Mouse (Mus musculus): ENCODE data around the gene Hoxb6. TPM values are rescaled to one million over a fixed set of nuclear protein-coding genes. Genes with fewer than 3 reads are reported as not detected.

Gene Hoxb6
- total RNA-seq, 2 experiments from 2014 or later, result not detected

DNA sequence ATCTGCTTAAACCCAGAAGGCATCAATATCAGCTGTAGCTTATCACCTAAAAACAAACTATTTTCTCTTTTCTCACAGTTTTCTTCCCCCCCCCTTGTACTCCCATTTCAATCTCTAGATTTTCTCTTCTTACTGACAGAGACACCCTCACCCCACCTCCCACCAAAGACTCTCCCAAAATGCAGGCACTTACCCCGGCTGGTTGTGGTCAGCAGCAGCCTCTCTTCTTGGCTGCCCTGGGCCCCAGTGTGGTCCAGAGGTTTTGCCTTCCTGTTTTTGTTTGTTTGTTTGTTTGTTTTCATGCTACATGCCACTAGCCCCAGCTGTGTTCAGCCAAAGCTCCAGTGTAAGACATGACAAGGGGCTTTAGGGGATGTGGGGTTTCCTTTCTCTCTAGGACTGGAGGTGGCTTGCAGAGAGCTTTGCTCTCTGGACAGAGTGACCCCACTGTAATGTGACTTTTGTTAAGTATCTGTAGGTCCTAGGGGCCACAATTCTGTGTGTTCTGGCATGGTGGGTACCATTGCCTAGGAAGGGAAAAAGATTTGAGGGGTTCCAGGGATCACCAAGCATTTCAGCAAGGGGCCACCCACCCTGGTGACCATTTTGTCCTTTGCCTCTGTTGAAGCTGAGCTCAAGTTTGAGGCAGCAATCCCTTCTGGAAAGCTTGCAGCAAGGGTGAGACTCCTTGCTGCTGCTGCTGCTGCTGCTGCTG, 24.1 kb upstream of the Hoxb6 start:
- no peak for DNase-seq (ENCODE audit: low spot score in 2 of 2)

DNA sequence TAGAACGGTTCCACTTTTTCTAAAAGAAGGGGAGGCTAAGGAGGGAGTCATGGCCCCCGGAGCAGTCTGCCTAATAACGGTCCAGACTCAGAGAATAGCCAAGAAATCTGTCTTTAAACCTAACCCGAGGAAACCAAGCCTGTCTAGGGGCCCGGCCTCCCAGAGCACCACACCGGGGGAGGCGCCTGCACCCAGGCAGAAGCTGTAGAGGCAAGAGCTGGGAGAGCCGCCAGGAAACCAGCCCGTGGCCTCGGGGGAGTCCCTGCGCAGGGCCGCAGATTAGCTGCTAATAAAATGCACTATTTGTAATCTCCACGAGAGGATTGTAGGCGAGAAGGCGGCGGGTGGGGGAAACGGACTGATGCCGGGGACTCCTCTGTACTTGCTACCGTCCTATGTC, 22.4 kb upstream of the Hoxb6 start:
- no peak for DNase-seq (ENCODE audit: low spot score in 2 of 2)

DNA sequence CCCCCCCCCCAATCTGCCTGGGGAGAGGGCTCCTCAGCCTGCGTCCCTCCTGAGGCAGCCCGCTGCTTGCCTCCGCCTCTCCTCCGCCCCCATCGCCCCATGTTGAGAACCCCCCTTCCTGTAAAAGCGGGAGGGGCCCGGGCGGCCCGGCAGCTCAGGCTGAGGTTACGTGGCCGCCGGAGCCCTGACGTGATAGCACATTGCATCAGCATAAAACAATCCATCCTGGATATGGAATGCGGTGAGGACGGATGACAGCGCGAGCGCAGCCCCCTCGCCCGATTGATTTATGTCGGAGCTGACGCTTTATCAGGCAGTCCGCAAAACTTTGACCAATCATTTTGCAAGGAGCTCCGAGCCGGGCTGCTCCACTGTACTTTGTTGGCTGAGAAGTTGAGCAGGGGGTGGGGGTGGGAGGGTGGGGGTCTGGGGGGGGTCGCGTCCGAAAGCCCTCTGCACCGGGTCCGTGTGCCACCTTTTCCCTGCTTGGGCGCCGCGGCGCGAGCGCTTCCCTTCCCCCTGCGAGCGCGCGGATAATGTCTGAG, 21.2 kb upstream of the Hoxb6 start, which contains the start of gene Hoxb9:
Gene Hoxb9, plus strand, starts transcription at position 462 of the 545 bp plus-strand sequence.
- DNase-seq (ENCODE audit: low spot score in 2 of 2), result no peak

DNA sequence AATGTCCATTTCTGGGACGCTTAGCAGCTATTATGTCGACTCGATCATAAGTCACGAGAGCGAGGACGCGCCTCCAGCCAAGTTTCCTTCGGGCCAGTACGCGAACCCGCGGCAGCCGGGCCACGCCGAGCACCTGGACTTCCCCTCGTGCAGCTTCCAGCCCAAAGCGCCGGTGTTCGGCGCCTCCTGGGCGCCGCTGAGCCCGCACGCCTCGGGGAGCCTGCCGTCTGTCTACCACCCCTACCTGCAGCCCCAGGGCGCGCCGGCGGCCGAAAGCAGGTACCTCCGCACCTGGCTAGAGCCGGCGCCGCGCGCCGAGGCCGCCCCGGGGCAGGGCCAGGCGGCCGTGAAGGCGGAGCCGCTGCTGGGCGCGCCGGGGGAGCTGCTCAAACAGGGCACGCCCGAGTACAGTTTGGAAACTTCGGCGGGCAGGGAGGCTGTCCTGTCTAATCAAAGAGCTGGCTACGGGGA, 20.7 kb upstream of the Hoxb6 start:
- no peak for DNase-seq (ENCODE audit: low spot score in 2 of 2)

DNA sequence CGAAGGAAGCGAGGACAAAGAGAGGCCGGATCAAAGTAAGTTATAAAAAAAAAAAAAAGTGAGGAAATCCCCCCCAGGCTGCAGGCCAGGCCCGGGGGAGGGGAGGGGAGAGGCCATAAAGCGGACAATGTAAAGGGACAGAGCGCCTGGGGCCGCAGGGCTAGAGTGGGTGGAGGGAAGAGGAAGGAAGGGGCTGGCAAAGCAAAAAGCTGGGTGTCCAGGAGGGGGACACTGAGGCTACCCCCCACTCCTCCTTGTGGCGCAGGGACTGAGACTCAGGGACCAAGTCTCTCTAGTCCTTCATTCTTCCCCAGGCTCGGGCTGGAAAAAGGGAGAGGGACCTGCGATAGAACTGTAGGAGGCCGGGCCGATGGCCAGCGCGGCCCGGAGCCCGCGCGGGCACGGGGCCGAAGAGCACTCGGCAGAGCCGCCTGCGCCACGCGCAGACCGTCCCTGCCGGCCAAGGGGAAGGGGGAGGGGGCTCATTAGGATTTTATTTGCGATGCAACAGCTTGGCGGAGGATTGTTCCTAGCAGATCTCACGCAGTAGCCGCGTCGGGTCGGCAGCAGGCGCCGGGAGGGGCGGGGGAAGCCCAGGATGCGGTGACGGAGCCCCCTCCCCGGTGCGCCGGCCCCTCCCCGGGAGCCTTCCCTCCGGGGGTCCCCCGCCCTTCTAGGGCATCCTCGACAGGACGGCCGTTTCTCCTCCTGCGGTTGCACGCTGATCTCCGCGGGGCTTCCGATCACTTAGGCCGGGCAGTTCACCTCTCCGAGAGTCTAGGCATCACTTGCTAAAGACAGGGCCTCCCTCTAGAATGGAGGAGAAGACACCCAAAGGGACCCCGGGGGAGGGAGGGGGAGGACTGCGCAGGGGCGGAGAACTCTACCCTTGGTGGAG, 20.0 kb upstream of the Hoxb6 start:
- no peak for DNase-seq (ENCODE audit: low spot score in 2 of 2)

DNA sequence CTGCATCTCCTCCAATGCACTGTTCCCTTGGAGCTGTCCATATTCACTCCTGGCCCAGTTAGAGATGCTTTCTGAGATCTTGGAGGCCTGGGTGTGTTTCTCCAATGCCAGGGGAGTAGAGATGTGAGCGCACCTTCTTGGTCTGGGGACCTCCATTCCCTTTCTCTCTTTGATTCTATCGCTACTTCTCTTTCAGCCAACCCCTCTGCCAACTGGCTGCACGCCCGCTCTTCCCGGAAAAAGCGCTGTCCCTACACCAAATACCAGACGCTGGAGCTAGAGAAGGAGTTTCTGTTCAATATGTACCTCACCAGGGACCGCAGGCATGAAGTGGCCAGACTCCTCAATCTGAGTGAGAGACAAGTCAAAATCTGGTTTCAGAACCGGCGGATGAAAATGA, 17.8 kb upstream of the Hoxb6 start:
- DNase-seq (ENCODE audit: low spot score in 2 of 2), result no peak

DNA sequence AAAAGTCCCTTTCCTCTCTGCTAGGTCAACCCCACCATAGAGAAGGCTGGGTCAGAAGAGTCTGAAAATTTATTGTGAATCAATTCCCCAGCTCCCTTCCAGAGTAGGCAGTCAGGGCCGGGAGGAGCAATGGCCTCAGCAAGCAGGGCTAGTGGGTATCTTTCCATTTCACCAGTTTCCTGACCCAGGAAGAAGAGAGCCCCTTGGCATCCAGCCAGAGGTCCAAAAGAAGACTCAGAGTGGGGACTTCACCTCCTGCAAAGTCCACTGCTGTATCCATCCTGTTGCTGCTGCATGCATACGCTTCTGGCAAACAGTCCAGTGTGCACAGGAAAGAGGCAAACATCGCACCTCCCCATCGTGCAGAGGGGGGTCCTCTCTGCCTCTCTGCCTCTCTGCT, 16.4 kb upstream of the Hoxb6 start:
- DNase-seq (ENCODE audit: low spot score in 2 of 2), result no peak

DNA sequence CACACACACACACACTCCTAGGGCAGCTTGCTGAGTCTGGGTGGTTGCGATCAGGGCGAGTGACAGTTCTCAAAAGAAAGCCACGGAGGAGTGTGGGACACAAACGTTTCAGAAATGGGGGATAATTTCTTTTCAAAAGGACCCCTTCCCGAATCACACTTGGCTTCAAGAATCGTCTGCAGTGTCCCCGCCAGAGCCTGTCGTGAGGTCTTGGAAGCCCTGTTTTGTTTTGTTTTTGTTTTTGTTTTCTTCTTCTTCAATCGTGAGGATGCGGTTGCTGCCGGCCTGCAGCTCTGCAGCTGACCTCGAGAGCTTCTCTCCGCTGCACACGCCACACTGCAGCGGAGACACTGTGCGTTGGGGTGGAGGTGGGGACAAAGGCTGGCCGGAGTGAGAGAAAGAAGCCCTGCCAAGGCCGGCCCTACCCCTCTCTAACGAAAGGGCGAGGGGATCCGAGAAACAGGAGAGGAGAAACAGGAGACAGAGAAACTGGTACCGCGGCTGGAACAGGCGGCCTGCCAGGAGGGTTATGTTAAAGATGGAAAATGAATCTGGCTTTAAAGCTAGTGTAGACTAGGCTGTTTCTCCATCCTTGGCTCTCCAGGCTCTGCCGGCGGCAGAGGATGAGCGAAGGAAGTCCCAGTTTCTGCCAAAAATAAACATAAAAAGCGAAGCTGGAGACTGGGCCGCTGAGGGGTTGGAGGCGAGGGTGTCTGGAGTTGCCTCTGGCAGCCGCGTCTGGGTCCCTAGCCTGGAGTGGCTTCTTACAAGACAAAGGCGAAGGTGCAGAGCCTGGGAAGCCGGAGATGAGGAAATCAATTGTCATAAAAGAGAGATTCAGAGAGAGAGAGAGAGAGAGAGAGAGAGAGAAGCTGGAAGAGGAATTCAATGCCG, 14.9 kb upstream of the Hoxb6 start:
- no peak for DNase-seq (ENCODE audit: low spot score in 2 of 2)

DNA sequence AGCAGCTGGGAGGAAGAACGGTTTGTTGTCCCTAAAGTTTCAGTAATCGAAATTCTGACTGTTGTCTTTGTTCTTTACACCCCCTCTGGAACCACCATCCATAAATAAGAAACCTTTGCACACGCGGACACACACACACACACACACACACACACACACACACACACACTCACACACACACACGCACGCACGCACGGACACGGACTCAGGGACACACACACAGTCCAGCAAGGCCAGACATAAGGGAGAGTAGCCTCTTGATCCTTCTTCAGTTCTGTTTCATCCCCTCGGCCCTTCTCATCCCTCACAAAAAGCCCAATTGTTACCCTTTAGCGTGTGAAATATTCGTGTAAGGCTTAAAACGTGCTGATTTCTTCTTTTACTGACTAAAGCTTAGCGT, 14.0 kb upstream of the Hoxb6 start:
- DNase-seq (ENCODE audit: low spot score in 2 of 2), result no peak

DNA sequence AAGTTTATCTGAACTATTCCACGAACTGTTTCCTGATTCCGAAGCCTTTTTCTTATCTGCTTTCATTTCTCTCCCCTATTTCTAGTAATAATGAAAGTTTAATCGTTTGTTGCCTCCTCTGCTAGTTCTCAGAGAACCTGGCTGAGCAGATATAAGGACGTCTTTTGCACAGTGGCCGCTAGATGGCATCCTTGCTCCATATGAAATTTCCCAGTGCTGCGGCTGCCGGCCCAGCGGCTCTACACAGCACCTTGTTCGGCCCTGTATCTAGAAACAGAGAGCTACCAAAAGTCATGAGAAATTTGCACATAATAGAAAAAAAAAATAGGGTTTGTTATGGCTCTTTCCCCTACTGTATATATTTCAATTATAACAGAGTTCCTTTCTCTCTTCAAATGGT, 13.5 kb upstream of the Hoxb6 start:
- peak; percentile 69 to 88 for DNase-seq (ENCODE audit: low spot score in 2 of 2)

DNA sequence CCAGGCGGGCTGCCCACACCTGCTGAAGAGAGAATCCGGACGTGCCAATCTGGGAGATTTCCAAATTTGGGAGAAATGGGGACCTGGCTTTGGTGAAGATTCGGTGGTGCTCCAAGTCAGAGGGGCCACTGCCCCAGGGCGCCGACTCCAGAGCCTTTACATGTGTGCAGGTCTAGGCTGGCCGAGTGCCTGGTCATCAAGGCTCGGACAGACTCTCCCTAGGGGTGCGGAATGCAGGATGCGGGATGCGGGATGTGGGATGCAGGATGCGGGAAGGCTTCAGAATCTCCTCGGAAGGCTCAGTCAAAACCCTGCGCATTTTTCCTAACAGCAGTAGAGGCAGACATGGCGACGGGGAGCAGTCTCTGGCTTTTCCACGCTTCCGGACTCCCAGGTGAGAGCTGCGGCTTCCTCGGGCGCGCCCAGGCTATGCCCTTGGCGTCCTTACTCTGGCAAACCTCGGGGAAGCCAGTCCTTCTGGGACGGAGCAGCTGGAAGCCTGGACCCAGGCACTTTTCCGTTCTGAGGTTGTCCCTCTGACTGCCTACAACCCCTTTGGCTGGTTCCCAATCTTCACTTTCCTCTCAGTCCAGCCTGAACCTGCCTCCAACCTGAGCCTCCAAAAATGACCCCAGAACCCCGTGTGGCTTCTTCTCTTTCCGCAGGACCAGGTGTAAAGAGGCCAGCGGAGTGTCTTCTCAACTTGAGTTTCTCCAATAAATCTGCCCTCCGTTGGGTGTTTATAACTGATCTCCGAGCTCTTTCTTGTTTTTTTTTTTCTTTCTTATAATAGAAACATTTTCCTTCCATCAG, 12.6 kb upstream of the Hoxb6 start:
- DNase-seq (ENCODE audit: low spot score in 2 of 2), result no peak

DNA sequence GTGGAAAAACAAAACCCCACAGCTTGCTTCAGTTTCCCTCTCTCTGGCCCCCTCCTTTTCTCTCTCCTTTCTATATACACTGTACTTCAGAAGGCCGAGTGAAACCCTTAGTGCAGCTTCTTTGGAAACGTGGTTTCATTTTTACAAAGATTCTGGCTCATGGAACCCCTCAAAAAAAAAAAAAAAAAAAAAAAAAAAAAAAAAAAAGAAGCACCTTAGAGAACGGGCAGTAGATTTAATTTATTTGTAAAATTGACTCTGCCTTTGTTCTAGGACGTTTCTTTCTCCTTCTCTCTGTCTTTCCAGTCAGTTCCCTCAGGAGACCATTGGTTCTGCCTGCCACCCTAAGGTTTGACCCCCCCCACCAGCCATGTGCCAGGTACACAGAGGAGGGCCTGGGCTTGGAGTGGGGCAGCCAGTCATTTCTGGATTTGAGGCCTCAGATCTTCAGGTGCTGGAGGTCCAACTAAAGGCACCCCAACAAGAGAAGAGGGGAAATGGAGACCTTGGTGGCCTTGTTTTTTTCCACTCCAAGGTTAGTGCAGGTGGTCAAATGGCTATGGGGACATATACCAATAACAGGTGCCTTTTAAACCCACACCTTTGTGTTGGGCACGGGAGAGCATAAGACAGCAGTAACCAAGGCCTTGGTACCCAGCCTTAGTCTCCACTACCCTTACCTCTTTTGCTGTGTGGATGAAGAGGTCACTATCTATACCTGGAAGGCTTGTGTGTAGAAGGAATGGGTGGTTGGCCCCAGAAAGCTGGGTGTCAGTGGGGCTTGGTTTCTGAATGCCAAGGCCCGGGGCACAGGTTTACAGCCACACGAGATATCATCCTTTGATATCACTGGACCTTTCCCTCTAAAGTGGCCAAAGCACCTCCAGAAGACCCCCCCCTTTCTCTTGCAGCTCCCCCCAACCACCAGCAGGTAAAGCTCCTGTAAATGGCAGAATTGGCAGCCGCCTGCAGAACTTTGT, 11.6 kb upstream of the Hoxb6 start:
- no peak for DNase-seq (ENCODE audit: low spot score in 2 of 2)

DNA sequence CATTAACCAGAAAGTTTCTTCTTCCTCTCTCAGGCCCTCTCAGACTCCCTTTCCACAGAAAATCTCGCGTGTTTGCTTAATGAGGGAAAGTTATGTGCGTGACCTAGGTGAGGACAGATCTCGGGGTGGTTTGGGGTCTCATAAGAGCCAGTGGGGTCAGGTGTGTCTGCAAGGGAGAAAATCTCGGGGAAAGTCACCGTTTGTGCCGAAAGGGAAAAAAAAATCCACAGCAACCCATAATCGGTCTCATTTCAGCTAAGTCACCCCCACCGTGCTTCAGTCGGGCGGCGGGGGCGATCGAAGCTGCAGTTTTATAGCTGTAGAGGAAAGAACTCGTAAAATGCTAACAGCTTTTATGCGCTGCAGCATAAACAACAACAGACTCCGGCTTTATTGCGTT, 10.9 kb upstream of the Hoxb6 start:
- no peak for DNase-seq (ENCODE audit: low spot score in 2 of 2)

DNA sequence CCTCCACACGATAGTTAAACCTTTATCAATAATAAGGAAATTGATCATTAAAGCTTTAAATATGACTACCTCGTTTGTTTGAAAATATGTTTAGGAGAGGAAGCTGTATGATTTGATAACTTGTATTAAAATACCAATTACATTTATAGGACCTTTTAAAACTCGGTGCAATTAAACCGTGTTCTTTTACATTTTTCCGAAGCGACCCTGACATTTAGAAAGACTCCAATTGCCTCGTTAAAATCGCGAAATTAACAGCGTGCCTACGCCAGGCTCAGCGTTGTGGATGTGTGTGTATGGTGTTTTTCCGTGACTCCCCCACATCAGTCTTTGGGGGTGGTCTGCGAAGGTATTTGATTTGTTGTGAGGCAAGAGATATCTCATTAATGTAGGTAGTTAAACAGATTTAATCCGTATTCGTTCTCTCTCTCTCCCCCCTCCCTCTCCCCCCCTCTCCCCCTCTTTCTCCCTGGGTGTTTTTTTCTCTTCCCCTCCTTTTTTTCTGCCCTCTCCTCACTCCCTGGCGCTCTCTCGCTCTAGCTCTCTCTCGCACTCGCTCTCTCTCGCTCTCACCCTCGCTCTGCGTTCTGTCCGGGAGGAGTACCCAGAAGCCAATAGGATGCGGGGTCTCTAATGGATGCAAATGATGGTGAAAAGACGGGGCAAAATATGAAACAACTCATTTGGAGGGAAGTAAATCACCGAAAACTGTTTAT, 10.3 kb upstream of the Hoxb6 start, which contains the start of gene Hoxb8:
Gene Hoxb8, plus strand, starts transcription at position 51 of the 716 bp plus-strand sequence.
- no peak for DNase-seq (ENCODE audit: low spot score in 2 of 2)

DNA sequence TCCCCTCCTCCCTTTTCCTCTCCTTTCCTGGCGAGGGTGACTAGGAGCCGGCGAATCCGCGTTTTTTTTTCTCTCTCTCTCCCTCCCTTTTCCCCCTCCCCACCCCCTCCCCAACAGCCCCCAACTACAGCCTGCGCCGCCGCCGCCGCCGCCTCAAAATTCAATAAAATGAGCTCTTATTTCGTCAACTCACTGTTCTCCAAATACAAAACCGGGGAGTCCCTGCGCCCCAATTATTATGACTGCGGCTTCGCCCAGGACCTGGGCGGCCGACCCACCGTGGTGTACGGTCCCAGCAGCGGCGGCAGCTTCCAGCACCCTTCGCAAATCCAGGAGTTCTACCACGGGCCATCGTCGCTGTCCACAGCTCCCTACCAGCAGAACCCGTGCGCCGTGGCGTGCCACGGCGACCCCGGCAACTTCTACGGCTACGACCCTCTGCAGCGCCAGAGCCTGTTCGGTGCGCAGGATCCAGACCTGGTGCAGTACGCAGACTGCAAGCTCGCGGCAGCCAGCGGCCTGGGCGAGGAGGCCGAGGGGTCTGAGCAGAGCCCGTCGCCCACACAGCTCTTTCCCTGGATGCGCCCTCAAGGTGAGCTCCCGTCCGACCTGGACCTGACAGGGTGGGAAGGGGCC, 9.4 kb upstream of the Hoxb6 start:
- no peak for DNase-seq (ENCODE audit: low spot score in 2 of 2)

DNA sequence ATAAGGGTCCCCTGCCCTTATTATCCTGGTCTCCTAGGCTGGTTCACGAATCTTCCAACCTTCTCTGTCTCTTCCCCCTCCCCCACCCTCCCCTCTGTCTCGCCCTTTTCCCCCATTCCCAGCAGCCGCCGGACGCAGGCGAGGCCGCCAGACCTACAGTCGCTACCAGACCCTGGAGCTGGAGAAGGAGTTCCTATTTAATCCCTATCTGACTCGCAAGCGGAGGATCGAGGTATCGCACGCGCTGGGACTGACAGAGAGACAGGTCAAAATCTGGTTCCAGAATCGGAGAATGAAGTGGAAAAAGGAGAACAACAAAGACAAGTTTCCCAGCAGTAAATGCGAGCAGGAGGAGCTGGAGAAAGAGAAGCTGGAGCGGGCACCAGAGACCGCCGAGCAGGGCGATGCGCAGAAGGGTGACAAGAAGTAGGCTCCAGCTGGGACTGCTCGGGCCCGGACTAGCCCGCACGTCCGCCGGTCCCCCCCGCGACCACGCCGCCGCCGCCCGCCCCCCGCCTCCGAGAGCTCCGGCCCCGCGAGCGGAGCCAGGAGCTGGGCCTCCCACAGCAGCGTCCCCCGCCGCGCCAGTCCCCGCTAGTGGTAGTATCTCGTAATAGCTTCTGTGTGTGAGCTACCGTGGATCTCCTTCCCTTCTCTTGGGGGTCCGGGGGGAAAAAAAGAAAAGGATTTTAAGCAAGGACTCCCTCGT, 8.1 kb upstream of the Hoxb6 start:
- no peak for DNase-seq (ENCODE audit: low spot score in 2 of 2)
